Mouse (Mus musculus): ENCODE data around the gene Cd69.

Gene Cd69

DNA sequence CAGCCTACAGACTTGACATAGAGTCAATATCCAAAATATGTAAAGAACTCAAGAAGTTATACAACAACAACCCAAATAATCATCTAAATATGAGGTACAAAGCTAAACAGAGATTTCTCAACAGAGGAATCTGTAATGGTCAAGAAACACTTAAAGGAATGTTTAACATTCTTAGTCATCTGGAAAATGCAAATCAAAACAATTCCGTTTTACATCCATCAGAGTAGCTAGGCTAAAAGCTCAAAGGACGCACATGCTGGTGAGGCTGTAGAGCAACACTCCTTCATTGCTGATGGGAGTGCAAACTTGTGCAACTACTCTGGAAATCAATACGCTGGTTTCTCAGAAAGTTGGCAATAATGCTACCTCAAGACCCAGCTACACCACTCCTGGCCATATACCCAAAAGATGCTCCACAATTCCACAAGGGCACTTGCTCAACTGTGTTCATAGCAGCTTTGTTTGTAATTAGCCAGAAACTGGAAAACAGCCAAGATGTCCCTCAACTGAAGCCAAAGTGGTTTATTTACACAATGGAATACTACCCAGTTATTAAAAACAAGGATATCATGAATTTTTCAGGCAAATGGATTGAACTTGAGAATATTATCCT, 52.9 kb downstream of the Cd69 start:
- DNase-seq, result no peak

DNA sequence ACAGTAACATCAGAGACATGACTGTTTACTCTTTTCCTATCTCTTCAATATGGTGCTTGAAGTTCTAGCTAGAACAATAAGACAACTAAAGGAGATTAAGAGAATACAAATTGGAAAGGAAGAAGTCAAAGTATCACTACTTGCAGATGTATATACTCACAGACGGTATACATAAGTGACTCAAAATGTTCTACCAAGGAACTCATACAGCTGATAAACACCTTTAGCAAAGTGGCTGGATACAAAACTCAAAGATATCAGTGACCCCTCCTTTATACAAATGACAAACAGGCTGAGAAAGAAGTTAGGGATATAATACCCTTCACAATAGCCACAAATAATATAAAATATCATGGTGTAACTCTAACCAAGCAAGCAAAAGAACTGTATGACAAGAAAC, 54.2 kb downstream of the Cd69 start:
- no peak for DNase-seq

DNA sequence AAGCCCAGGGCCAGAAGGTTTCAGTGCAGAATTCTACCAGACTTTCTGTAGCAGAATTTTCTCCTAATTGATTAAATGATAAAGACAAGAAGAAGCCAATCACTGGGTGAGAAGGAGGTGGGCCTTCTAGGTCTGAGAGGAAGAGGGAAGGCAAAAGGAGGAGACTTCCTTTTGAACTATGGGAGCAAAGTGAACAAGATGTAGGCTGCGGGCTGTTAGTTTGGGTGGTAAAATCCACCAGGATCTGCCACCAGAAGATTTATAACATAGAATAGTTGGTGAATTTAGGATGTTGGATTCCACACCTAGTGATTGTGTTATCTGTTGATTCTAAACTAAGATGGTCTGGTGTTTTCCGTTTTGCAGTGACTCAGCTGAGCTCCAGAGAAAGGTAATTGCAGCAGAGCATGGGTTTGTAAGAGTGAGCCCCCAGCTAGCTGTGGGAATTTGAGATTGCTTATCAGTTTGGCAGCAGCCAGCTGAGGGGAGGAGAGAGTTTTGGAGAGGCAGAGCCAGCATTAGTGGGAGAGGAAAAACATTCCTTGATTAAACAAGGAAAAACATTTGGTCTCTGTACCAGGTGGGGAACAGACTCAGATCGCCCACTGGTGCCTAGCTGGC, 55.2 kb downstream of the Cd69 start:
- no peak for DNase-seq

DNA sequence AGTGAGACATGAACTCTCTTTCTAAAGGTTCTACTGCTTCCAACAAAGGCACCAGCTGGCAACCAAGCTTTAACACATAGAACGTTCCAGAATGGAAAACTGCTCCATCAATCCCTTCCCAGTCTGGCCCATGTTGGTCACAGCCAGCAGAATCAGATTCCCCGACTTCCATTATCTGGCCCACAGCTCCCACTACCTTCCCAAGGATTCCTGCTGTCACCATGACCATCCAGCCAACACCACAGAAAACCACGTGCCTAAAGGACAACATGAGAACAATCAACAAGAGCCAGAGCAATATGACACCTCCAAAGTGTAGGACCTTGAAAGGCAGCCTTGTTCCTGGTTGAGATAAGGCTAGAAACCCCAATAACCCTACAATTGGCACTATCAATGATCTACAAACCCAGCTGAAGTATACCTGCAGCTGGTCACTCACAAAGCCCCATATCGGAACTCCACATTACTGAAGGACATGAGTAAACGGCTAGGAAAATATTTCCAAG, 57.0 kb downstream of the Cd69 start:
- no peak for DNase-seq

Data from right cerebral cortex, postnatal 25 days (tissue).